Mouse (Mus musculus): ENCODE results near the gene L3hypdh. TPM values are rescaled to one million over a fixed set of nuclear protein-coding genes. Genes with fewer than 3 reads are reported as not detected.

Gene L3hypdh
- polyA plus RNA-seq, 1 experiment from 2014 or later = 15.2 TPM

DNA sequence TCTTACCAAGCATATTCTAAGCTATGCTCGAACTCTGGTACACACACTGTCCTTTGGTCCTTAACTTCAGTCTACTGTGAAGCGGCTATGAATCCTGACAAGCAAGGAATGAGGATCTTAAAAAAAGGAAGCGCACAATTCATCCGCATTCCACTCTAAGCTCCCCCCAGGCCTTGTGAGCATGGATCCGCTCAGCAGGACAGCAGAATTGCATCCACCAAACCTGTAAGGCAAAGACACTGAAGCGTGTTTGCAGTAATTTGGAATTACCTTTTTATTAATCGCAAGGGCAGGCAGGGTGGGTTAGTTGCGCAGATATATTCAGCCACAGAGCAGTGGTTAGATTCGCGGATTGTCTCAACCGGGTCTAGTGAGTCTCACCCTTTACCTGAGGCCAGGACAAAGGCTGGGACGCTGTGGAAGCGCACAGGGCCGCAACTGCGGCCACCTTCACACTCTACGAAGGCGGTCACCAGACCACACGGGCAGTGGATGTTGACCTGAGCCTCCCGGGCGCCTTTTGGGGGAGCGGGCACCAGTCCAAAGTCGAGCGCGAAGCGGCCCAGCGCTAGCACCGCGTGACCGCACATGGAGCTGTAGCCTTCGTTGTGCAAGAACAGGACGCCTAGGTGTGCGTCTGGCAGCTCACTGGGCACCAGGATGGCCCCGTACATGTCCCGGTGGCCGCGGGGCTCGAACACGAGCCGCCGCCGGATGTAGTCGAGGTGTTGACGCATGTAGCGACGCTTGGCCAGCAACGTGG lies 797 bp downstream of the L3hypdh start:
- Histone ChIP-seq H3K27ac (peak overlapping the region; percentile 87), H3K4me2 (replicated peaks) (peak overlapping the region; percentile 93), H3K4me3 (replicated peaks) (peak overlapping the region; percentile 76), H3K4me1 (replicated peaks) (peaks cover 18% of the 10 kb centered on the region), H3K36me3 (no peaks in the 10 kb centered on the region), H3K27me3 (replicated peaks) (no peaks in the 10 kb centered on the region), H3K9me3 (no peaks in the 10 kb centered on the region), H3K9ac (peak overlapping the region; percentile 70)
- peak; percentile 29 for ATAC-seq
- WGBS = 2% methylated on average over 46 of the region's 46 CpGs

DNA sequence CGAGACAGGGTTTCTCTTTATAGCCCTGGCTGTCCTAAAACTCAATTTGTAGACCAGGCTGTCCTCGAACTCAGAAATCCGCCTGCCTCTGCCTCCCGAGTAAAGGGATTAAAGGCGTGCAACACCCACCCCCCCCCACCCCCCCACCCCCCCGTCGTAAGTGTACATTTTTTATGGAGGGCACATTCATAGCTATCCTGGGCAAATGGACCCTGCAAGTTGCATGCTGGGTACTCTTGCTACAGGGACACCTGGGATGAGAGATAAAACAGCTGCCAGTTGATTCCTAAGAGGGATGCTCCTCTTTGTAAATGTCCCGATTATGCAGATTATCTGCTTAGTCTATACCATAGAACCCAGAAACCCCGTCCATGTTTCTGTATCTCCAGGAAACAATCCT lies 2.0 kb downstream of the L3hypdh start:
- H3K4me1 ChIP-seq (replicated peaks) = peaks cover 18% of the 10 kb centered on the region
- no peak overlapping the region for H3K4me2 ChIP-seq (replicated peaks)
- no peak overlapping the region for H3K9ac ChIP-seq
- no peak overlapping the region for H3K27ac ChIP-seq
- no peaks in the 10 kb centered on the region for H3K36me3 ChIP-seq
- H3K9me3 ChIP-seq = no peaks in the 10 kb centered on the region
- no peaks in the 10 kb centered on the region for H3K27me3 ChIP-seq (replicated peaks)
- H3K4me3 ChIP-seq (replicated peaks) = no peak overlapping the region
- no peak for ATAC-seq
- WGBS = 79% methylated on average over 9 of the region's 9 CpGs

DNA sequence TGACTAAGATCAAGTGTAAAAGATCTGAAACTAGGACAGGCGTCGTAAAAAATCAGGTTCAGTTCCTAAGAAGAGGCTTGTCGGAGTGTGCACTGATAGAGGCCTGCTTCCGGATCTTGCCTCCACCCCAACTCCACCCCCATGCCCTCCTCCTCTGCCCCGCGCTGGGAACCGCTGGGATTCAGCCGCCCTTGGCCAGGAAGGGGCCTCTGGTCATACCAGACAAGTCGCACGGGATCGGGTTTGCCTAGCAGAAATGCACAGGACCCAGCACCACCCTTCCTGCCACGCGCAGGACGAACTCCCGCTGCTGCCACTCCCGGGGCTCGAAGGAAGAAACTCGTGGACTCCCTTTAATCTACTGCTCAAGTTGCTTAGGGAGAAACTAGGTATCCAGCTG lies 2.9 kb downstream of the L3hypdh start:
- Histone ChIP-seq H3K9ac (no peak overlapping the region), H3K4me2 (replicated peaks) (peak overlapping the region; percentile 57), H3K27ac (no peak overlapping the region), H3K9me3 (no peaks in the 10 kb centered on the region), H3K27me3 (replicated peaks) (no peaks in the 10 kb centered on the region), H3K36me3 (no peaks in the 10 kb centered on the region), H3K4me3 (replicated peaks) (peak overlapping the region; percentile 29), H3K4me1 (replicated peaks) (peaks cover 18% of the 10 kb centered on the region)
- 28% methylated on average over 18 of the region's 18 CpGs for WGBS
- no peak for ATAC-seq

GRCm38 (mm10) chr12:72081961-72082360 lies 3.3 kb downstream of the L3hypdh start:
- H3K9ac ChIP-seq = no peak overlapping the region

GRCm38 (mm10) chr12:72078248-72078647 lies 7.0 kb downstream of the L3hypdh start:
- H3K27ac ChIP-seq = no peak overlapping the region
- no peak overlapping the region for H3K9ac ChIP-seq
- peaks cover 4% of the 10 kb centered on the region; the same call in 1 of the 2 replicates for H3K36me3 ChIP-seq
- no peaks in the 10 kb centered on the region for H3K27me3 ChIP-seq (replicated peaks)
- no peak overlapping the region for H3K4me3 ChIP-seq (replicated peaks)
- H3K9me3 ChIP-seq = no peaks in the 10 kb centered on the region
- H3K4me2 ChIP-seq (replicated peaks) = no peak overlapping the region
- no peak for ATAC-seq
- 87% methylated on average over 3 of the region's 3 CpGs for WGBS
- H3K4me1 ChIP-seq (replicated peaks) = 0 out of 2 replicates have a peak, but pooled peaks cover 4% of the 10 kb centered on the region

More at GRCm38 (mm10) chr12:72081961-72082360, 3.3 kb downstream of the L3hypdh start:
- Histone ChIP-seq H3K4me1 (replicated peaks) (peaks cover 16% of the 10 kb centered on the region; the same call in 1 of the 2 replicates), H3K36me3 (0 out of 2 replicates have a peak, but pooled peaks cover under 1% of the 10 kb centered on the region), H3K4me3 (replicated peaks) (peak overlapping the region; percentile 29), H3K27me3 (replicated peaks) (no peaks in the 10 kb centered on the region), H3K9me3 (no peaks in the 10 kb centered on the region), H3K4me2 (replicated peaks) (peak overlapping the region; percentile 57; the same call in 1 of the 2 replicates), H3K27ac (no peak overlapping the region)
- 78% methylated on average over 3 of the region's 3 CpGs for WGBS
- ATAC-seq = no peak

- H3K27ac ChIP-seq = no peak within 1 kb of the TSS
- peak within 1 kb of the TSS; percentile 48 for H3K9ac ChIP-seq
- H3K36me3 ChIP-seq = no peaks in the 10 kb centered on the region
- peak within 1 kb of the TSS; percentile 55 for H3K4me3 ChIP-seq (replicated peaks)
- H3K4me2 ChIP-seq (replicated peaks) = peak within 1 kb of the TSS; percentile 96
- peaks cover 10% of the 10 kb centered on the region for H3K27me3 ChIP-seq (replicated peaks)
- under 1% methylated on average over 94 of the region's 94 CpGs for WGBS
- peaks cover 10% of the 10 kb centered on the region for H3K4me1 ChIP-seq (replicated peaks)
- peak; percentile 95 for ATAC-seq
- no peaks in the 10 kb centered on the region for H3K9me3 ChIP-seq
Observed at GRCm38 (mm10) chr12:72070327-72071269, 14.6 kb downstream of the L3hypdh start, which contains the start of gene Gpr135. Gene Gpr135 (minus strand): TSS chr12:72071125.

DNA sequence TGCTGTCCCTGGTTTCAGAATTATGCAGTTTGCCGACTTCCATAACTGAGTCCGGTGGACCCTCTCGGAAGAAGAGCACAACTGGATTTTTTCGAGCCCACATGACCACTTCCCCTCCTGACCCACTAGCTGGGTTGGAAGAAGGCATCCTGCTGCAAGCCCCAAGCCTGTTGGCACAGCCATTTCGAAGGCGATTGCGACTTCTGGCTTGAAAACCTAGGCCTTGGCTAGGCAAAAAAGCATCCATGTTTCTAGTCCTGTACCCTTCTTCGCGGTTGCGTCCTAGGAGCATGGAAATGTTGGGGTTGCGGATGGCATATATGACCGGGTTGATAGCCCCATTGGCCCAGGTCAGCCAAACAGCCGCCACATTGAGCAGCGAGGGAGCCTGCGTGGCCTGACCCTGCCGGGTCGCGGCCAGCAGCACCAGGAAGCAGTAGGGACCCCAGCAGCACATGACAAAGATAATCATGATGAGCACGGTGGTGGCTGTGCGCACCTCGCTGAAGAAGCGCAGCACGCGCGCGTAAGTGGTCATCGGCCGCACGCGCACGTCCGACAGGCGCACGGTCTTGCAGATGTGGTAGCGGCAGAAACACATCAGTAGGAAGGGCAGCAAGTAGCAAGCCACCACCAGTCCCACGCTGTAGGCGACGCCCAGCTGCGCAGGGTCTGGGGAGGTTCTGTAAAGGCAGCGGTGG lies 15.5 kb downstream of the L3hypdh start:
- no peak overlapping the region for H3K27ac ChIP-seq
- peaks cover 10% of the 10 kb centered on the region for H3K4me1 ChIP-seq (replicated peaks)
- 6% methylated on average over 40 of the region's 40 CpGs for WGBS
- no peaks in the 10 kb centered on the region for H3K9me3 ChIP-seq
- H3K4me2 ChIP-seq (replicated peaks) = peak overlapping the region; percentile 96
- peak; percentile 79; the same call in 1 of the 2 replicates for ATAC-seq
- H3K27me3 ChIP-seq (replicated peaks) = peaks cover 10% of the 10 kb centered on the region
- H3K36me3 ChIP-seq = no peaks in the 10 kb centered on the region
- H3K4me3 ChIP-seq (replicated peaks) = peak overlapping the region; percentile 55
- H3K9ac ChIP-seq = peak overlapping the region; percentile 48

DNA sequence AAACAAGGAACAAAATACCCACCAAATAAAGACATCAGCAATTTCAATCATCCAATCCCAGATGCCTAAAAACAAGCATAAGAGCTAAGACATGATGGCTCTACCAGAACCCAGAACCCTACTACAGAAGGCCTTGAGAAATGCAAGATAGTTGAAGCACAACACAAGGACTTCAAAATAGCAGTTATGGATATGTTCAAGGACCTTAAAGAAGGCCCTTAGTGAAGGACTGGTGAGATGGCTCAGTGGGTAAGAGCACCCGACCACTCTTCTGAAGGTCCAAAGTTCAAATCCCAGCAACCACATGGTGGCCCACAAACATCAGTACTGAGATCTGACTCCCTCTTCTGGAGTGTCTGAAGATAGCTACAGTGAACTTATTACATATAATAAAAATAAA lies 27.5 kb downstream of the L3hypdh start:
- Histone ChIP-seq H3K4me3 (replicated peaks) (no peak overlapping the region), H3K9ac (no peak overlapping the region), H3K27me3 (replicated peaks) (no peaks in the 10 kb centered on the region), H3K9me3 (no peaks in the 10 kb centered on the region), H3K36me3 (no peaks in the 10 kb centered on the region), H3K4me1 (replicated peaks) (no peaks in the 10 kb centered on the region), H3K27ac (no peak overlapping the region), H3K4me2 (replicated peaks) (no peak overlapping the region)
- no peak for ATAC-seq
- 87% methylated on average over 1 of the region's 1 CpGs for WGBS

GRCm38 (mm10) chr12:72053851-72054250 lies 31.4 kb downstream of the L3hypdh start:
- no peaks in the 10 kb centered on the region for H3K9me3 ChIP-seq
- WGBS = 20% methylated on average over 6 of the region's 6 CpGs
- no peak for ATAC-seq
- no peak overlapping the region for H3K9ac ChIP-seq
- no peaks in the 10 kb centered on the region for H3K27me3 ChIP-seq (replicated peaks)
- H3K4me2 ChIP-seq (replicated peaks) = no peak overlapping the region
- no peak overlapping the region for H3K4me3 ChIP-seq (replicated peaks)
- H3K27ac ChIP-seq = no peak overlapping the region
- no peaks in the 10 kb centered on the region for H3K4me1 ChIP-seq (replicated peaks)
- H3K36me3 ChIP-seq = no peaks in the 10 kb centered on the region

- Histone ChIP-seq H3K9ac (no peak overlapping the region), H3K36me3 (no peaks in the 10 kb centered on the region), H3K4me3 (replicated peaks) (no peak overlapping the region), H3K4me1 (replicated peaks) (no peaks in the 10 kb centered on the region), H3K27me3 (replicated peaks) (no peaks in the 10 kb centered on the region), H3K27ac (no peak overlapping the region), H3K4me2 (replicated peaks) (no peak overlapping the region), H3K9me3 (no peaks in the 10 kb centered on the region)
- ATAC-seq = no peak
- WGBS = 44% methylated on average over 6 of the region's 6 CpGs
Observed at GRCm38 (mm10) chr12:72053303-72053702, 31.9 kb downstream of the L3hypdh start.

- H3K4me1 ChIP-seq (replicated peaks) = no peaks in the 10 kb centered on the region
- no peaks in the 10 kb centered on the region for H3K36me3 ChIP-seq
- H3K4me2 ChIP-seq (replicated peaks) = no peak overlapping the region
- H3K9ac ChIP-seq = no peak overlapping the region
- H3K4me3 ChIP-seq (replicated peaks) = no peak overlapping the region
- H3K27me3 ChIP-seq (replicated peaks) = no peaks in the 10 kb centered on the region
- 78% methylated on average over 6 of the region's 6 CpGs for WGBS
- no peak overlapping the region for H3K27ac ChIP-seq
- no peaks in the 10 kb centered on the region for H3K9me3 ChIP-seq
- ATAC-seq = no peak
Observed at GRCm38 (mm10) chr12:72052571-72052970, 32.7 kb downstream of the L3hypdh start.

- H3K36me3 ChIP-seq = no peaks in the 10 kb centered on the region
- no peak overlapping the region for H3K27ac ChIP-seq
- 92% methylated on average over 4 of the region's 4 CpGs for WGBS
- no peaks in the 10 kb centered on the region for H3K4me1 ChIP-seq (replicated peaks)
- no peaks in the 10 kb centered on the region for H3K9me3 ChIP-seq
- H3K4me3 ChIP-seq (replicated peaks) = no peak overlapping the region
- H3K4me2 ChIP-seq (replicated peaks) = no peak overlapping the region
- no peak overlapping the region for H3K9ac ChIP-seq
- no peaks in the 10 kb centered on the region for H3K27me3 ChIP-seq (replicated peaks)
- ATAC-seq = no peak
Observed at GRCm38 (mm10) chr12:72050821-72051220, 34.4 kb downstream of the L3hypdh start.
